ENCODE assay signal across 8 mouse cellular contexts in genomic region chr11:120673594-120674122, GRCm38 (mm10). TPM values are rescaled to one million over a fixed set of nuclear protein-coding genes. Genes with fewer than 3 reads are reported as not detected.
DNase-seq lines count a peak whose midpoint lies in the region; ATAC-seq and TF ChIP-seq lines count a peak whose summit lies in the region.

No protein-coding gene starts in this region.

- peak; percentile 3; the same call in 1 of the 2 replicates for ATAC-seq in lung, postnatal 0 days
- ATAC-seq in limb, embryonic 11.5 days (ENCODE audit: insufficient number of reproducible peaks, low FRiP score, low TSS enrichment, low read depth) = peak; percentile 18; the same call in 1 of the 2 replicates
- ATAC-seq in neural tube, embryonic 15.5 days (ENCODE audit: low FRiP score) = peak; percentile 31
- ATAC-seq in inflammation-experienced regulatory T-cells, adult 6 months = no peak

- no peak for TF ChIP-seq EP300 in lung, postnatal 0 days (IDR thresholded peaks at IDR 0.05)

- H3K9ac ChIP-seq in lung, postnatal 0 days (replicated peaks; ENCODE audit: low read depth) = peak overlapping the region; percentile 62
- H3K9ac ChIP-seq in limb, embryonic 11.5 days (ENCODE audit: low read length) = peak overlapping the region; percentile 82
- peak overlapping the region; percentile 88 for H3K9ac ChIP-seq in neural tube, embryonic 15.5 days (replicated peaks)

- H3K4me2 ChIP-seq in lung, postnatal 0 days (replicated peaks; ENCODE audit: low read depth, low read length) = peak overlapping the region; percentile 79
- peak overlapping the region; percentile 81 for H3K4me2 ChIP-seq in limb, embryonic 11.5 days (ENCODE audit: low read depth, severe bottlenecking)
- H3K4me2 ChIP-seq in neural tube, embryonic 15.5 days = peak overlapping the region; percentile 79

- 26% methylated on average over 12 of the region's 12 CpGs for WGBS in lung, postnatal 0 days
- WGBS in limb, embryonic 11.5 days = 43% methylated on average over 12 of the region's 12 CpGs
- 37% methylated on average over 12 of the region's 12 CpGs for WGBS in neural tube, embryonic 15.5 days

- no peaks in the 10 kb centered on the region for H3K36me3 ChIP-seq in lung, postnatal 0 days (ENCODE audit: insufficient read depth, low read length)
- peaks cover 5% of the 10 kb centered on the region; the same call in 1 of the 2 replicates for H3K36me3 ChIP-seq in limb, embryonic 11.5 days (ENCODE audit: control insufficient read depth, insufficient read depth, low read length)
- H3K36me3 ChIP-seq in neural tube, embryonic 15.5 days = peaks cover 20% of the 10 kb centered on the region

- no peak; the same call in 1 of the 2 replicates for TF ChIP-seq POLR2A in embryonic fibroblast, embryonic 13.5 days (IDR thresholded peaks at IDR 0.05; ENCODE audit: low read depth, low read length)

- TF ChIP-seq CTCF in lung, postnatal 0 days (IDR thresholded peaks at IDR 0.05) = no peak
- no peak for TF ChIP-seq CTCF in embryonic fibroblast, embryonic 13.5 days (IDR thresholded peaks at IDR 0.05; ENCODE audit: borderline replicate concordance, insufficient read depth, low read length)

- no peak for DNase-seq in lung, postnatal 0 days (ENCODE audit: low spot score)
- DNase-seq in lung, adult 18-20 months = no peak
- DNase-seq in limb, embryonic 11.5 days (ENCODE audit: low spot score) = no peak
- DNase-seq in layer of hippocampus, adult 9-11 months = no peak
- no peak for DNase-seq in testis, postnatal 14 days (ENCODE audit: low spot score)

- H3K4me3 ChIP-seq in lung, postnatal 0 days (ENCODE audit: low read depth, low read length) = peak overlapping the region; percentile 79
- H3K4me3 ChIP-seq in embryonic fibroblast, embryonic 13.5 days (ENCODE audit: insufficient read depth, low read length) = peak overlapping the region; percentile 64
- peak overlapping the region; percentile 68 for H3K4me3 ChIP-seq in limb, embryonic 11.5 days (ENCODE audit: low read depth, low read length)
- peak overlapping the region; percentile 83 for H3K4me3 ChIP-seq in neural tube, embryonic 15.5 days (replicated peaks)

- H3K27me3 ChIP-seq in lung, postnatal 0 days (replicated peaks; ENCODE audit: insufficient read depth, low read length) = no peaks in the 10 kb centered on the region
- H3K27me3 ChIP-seq in limb, embryonic 11.5 days (ENCODE audit: control insufficient read depth, insufficient read depth, low read length) = no peaks in the 10 kb centered on the region
- no peaks in the 10 kb centered on the region for H3K27me3 ChIP-seq in neural tube, embryonic 15.5 days (replicated peaks)

- peak overlapping the region; percentile 86 for H3K27ac ChIP-seq in lung, postnatal 0 days (ENCODE audit: low read length)
- H3K27ac ChIP-seq in embryonic fibroblast, embryonic 13.5 days (ENCODE audit: insufficient read depth, low read length) = peak overlapping the region; percentile 21
- peak overlapping the region; percentile 80; the same call in 1 of the 2 replicates for H3K27ac ChIP-seq in limb, embryonic 11.5 days (replicated peaks; ENCODE audit: low read depth, low read length)
- peak overlapping the region; percentile 96 for H3K27ac ChIP-seq in neural tube, embryonic 15.5 days (replicated peaks)

- no peaks in the 10 kb centered on the region for H3K9me3 ChIP-seq in lung, postnatal 0 days (ENCODE audit: low read length)
- H3K9me3 ChIP-seq in limb, embryonic 11.5 days (ENCODE audit: control insufficient read depth, low read length) = no peaks in the 10 kb centered on the region
- no peaks in the 10 kb centered on the region for H3K9me3 ChIP-seq in neural tube, embryonic 15.5 days (replicated peaks)

- peaks cover 6% of the 10 kb centered on the region for H3K4me1 ChIP-seq in lung, postnatal 0 days (ENCODE audit: insufficient read depth, low read depth, low read length)
- no peaks in the 10 kb centered on the region for H3K4me1 ChIP-seq in embryonic fibroblast, embryonic 13.5 days (ENCODE audit: control insufficient read depth, insufficient read depth, low read length)
- peaks cover 6% of the 10 kb centered on the region; the same call in 1 of the 2 replicates for H3K4me1 ChIP-seq in limb, embryonic 11.5 days (ENCODE audit: control insufficient read depth, insufficient read depth, low read length)
- H3K4me1 ChIP-seq in neural tube, embryonic 15.5 days = peaks cover 25% of the 10 kb centered on the region

RNA-seq across cellular contexts. Expression of gene Aspscr1, which starts 0.9 kb away (rescaled TPM):
- 114 and 129 TPM in 2 replicates for polyA plus RNA-seq in lung, postnatal 0 days (2015; fragmentation: Nextera tagmentation; extraction: Ambion mirVana)
- polyA plus RNA-seq in embryonic fibroblast, embryonic 13.5 days (2011; ENCODE audit: insufficient read length, low read depth, missing spikeins) = 49.8 and 53.9 TPM in 2 replicates
- 122 and 128 TPM in 2 replicates for polyA plus RNA-seq in limb, embryonic 11.5 days (2014; fragmentation: Nextera tagmentation; extraction: Ambion mirVana)
- polyA plus RNA-seq in neural tube, embryonic 15.5 days (2015; fragmentation: Nextera tagmentation; extraction: Ambion mirVana) = 144 and 148 TPM in 2 replicates
- 100 to 1,000 TPM in 1 of 3 experiments, 10 to 100 TPM in 2; 79.4 to 107 (median 86.2) TPM for polyA plus RNA-seq in inflammation-experienced regulatory T-cells, adult 6 months (2017; shearing (Covaris generic))

RNA-seq across cellular contexts. Expression of gene Notum, which starts 12.7 kb away (rescaled TPM):
- 8.5 and 10.2 TPM in 2 replicates for polyA plus RNA-seq in lung, postnatal 0 days (2015; fragmentation: Nextera tagmentation; extraction: Ambion mirVana)
- 0.47 and 0.63 TPM in 2 replicates for polyA plus RNA-seq in embryonic fibroblast, embryonic 13.5 days (2011; ENCODE audit: insufficient read length, low read depth, missing spikeins)
- polyA plus RNA-seq in limb, embryonic 11.5 days (2014; fragmentation: Nextera tagmentation; extraction: Ambion mirVana) = 6.6 and 7.5 TPM in 2 replicates
- 6.1 and 7.1 TPM in 2 replicates for polyA plus RNA-seq in neural tube, embryonic 15.5 days (2015; fragmentation: Nextera tagmentation; extraction: Ambion mirVana)
- not detected for polyA plus RNA-seq in inflammation-experienced regulatory T-cells, adult 6 months (2017; shearing (Covaris generic))

RNA-seq across cellular contexts. Expression of gene Myadml2, which starts 25.7 kb away (rescaled TPM):
- polyA plus RNA-seq in lung, postnatal 0 days (2015; fragmentation: Nextera tagmentation; extraction: Ambion mirVana) = 0.46 TPM in 1 of 2 replicates, not detected in the other
- polyA plus RNA-seq in embryonic fibroblast, embryonic 13.5 days (2011; ENCODE audit: insufficient read length, low read depth, missing spikeins) = not detected in 2 replicates
- polyA plus RNA-seq in limb, embryonic 11.5 days (2014; fragmentation: Nextera tagmentation; extraction: Ambion mirVana) = not detected in 2 replicates
- polyA plus RNA-seq in neural tube, embryonic 15.5 days (2015; fragmentation: Nextera tagmentation; extraction: Ambion mirVana) = 2.5 and 2.6 TPM in 2 replicates
- not detected for polyA plus RNA-seq in inflammation-experienced regulatory T-cells, adult 6 months (2017; shearing (Covaris generic))

RNA-seq across cellular contexts. Expression of gene Pycr1, which starts 30.1 kb away (rescaled TPM):
- 6.9 and 7.1 TPM in 2 replicates for polyA plus RNA-seq in lung, postnatal 0 days (2015; fragmentation: Nextera tagmentation; extraction: Ambion mirVana)
- 44.5 and 59.0 TPM in 2 replicates for polyA plus RNA-seq in embryonic fibroblast, embryonic 13.5 days (2011; ENCODE audit: insufficient read length, low read depth, missing spikeins)
- polyA plus RNA-seq in limb, embryonic 11.5 days (2014; fragmentation: Nextera tagmentation; extraction: Ambion mirVana) = 33.3 and 34.2 TPM in 2 replicates
- 19.1 and 20.8 TPM in 2 replicates for polyA plus RNA-seq in neural tube, embryonic 15.5 days (2015; fragmentation: Nextera tagmentation; extraction: Ambion mirVana)
- 1 to 10 TPM in 1 of 3 experiments, under 1 TPM in 1, not detected in 1; 0.86 to 1.7 TPM for polyA plus RNA-seq in inflammation-experienced regulatory T-cells, adult 6 months (2017; shearing (Covaris generic))

RNA-seq across cellular contexts. Expression of gene Cenpx, which starts 39.9 kb away (rescaled TPM):
- 102 and 112 TPM in 2 replicates for polyA plus RNA-seq in lung, postnatal 0 days (2015; fragmentation: Nextera tagmentation; extraction: Ambion mirVana)
- 42.8 and 44.1 TPM in 2 replicates for polyA plus RNA-seq in embryonic fibroblast, embryonic 13.5 days (2011; ENCODE audit: insufficient read length, low read depth, missing spikeins)
- 126 and 127 TPM in 2 replicates for polyA plus RNA-seq in limb, embryonic 11.5 days (2014; fragmentation: Nextera tagmentation; extraction: Ambion mirVana)
- 108 and 115 TPM in 2 replicates for polyA plus RNA-seq in neural tube, embryonic 15.5 days (2015; fragmentation: Nextera tagmentation; extraction: Ambion mirVana)
- 100 to 1,000 TPM; 154 to 181 (median 169) TPM for polyA plus RNA-seq in inflammation-experienced regulatory T-cells, adult 6 months (2017; shearing (Covaris generic))

Comparison
In these comparisons a context has a peak if more than half of its experiments do, and no peak if none do; other contexts are left out.
1. H3K27ac ChIP-seq: peak in every context shown above with its lines; median percentile 96 in neural tube, embryonic 15.5 days; 86 in lung, postnatal 0 days; 80 in limb, embryonic 11.5 days; 21 in embryonic fibroblast, embryonic 13.5 days.